ENCODE assay signal across 25 mouse cellular contexts in genomic region chr9:45170150-45170549, GRCm38 (mm10). TPM values are rescaled to one million over a fixed set of nuclear protein-coding genes. Genes with fewer than 3 reads are reported as not detected.
A peak's percentile ranks its signal among the peaks of the same experiment; 100 is the strongest.
DNase-seq lines count a peak whose midpoint lies in the region.
"Had no signal": no experiment of that assay in that cellular context is flagged by ENCODE, and none has a peak within 500 bp of the region (broad histone marks: within the 10 kb centered on the region; RNA-seq: fewer than 3 reads in every experiment).

No protein-coding gene starts in this region.

- DNase-seq in left cerebral cortex, adult 18-20 months (ENCODE audit: low spot score in 2 of 2) = peak; percentile 49 to 74
- DNase-seq in left cerebral cortex, adult 11 months (ENCODE audit: low spot score) = no peak
- DNase-seq in brain, adult 2 months (ENCODE audit: low read depth, low spot score) = peak; percentile 77
- peak; percentile 58 to 88 for DNase-seq in frontal cortex, postnatal 36 days (ENCODE audit: low spot score in 2 of 2)
- peak; percentile 42 to 76 for DNase-seq in right cerebral cortex, postnatal 36 days (ENCODE audit: low spot score in 2 of 2)
- no peak for DNase-seq in thymus, postnatal 4 days
- no peak for DNase-seq in adipocyte (ENCODE audit: low spot score)
- DNase-seq: adrenal gland, adult 2 months; adrenal gland, postnatal 36 days; cerebellum, adult 8-10 months; cerebellum, postnatal 25 days; gastrocnemius, postnatal 10 days; kidney, adult 18-20 months; kidney, postnatal 36 days; lung, embryonic 14.5 days; lung, postnatal 14 days; midbrain, embryonic 14.5 days; retina, postnatal 1 day; thymus, adult 18-20 months; thymus, postnatal 25 days had no signal

RNA-seq across cellular contexts. Expression of gene BC049352, which starts 11.7 kb away (rescaled TPM):
- total RNA-seq in left cerebral cortex, adult 18-20 months (2021) = 1 to 10 TPM in 1 of 2 experiments, under 1 TPM in 1; 0.84 to 1.3 TPM
- total RNA-seq: gastrocnemius, postnatal 10 days; heart, postnatal 25 days had no signal

RNA-seq across cellular contexts. Expression of gene Scn4b, which starts 32.0 kb away (rescaled TPM):
- total RNA-seq in left cerebral cortex, adult 18-20 months (2021) = 10 to 100 TPM; 87.0 to 91.4 TPM
- total RNA-seq: monocyte, adult 5-6 weeks had no signal

RNA-seq across cellular contexts. Expression of gene Tmprss4, which starts 33.7 kb away (rescaled TPM):
- under 1 TPM in 1 of 2 experiments, not detected in 1; 0.28 TPM for total RNA-seq in left cerebral cortex, adult 18-20 months (2021)
- total RNA-seq: adrenal gland, adult 2 months; adrenal gland, postnatal 36 days; gastrocnemius, postnatal 10 days; heart, postnatal 25 days; layer of hippocampus, adult 2 months; layer of hippocampus, postnatal 25 days; monocyte, adult 5-6 weeks had no signal

RNA-seq across cellular contexts. Expression of gene Scn2b, which starts 52.6 kb away (rescaled TPM):
- 100 to 1,000 TPM; 267 to 274 TPM for total RNA-seq in left cerebral cortex, adult 18-20 months (2021)
- total RNA-seq: liver, adult 2 months had no signal

Comparison
In these comparisons a context has a peak if more than half of its experiments do, and no peak if none do; other contexts are left out.
1. DNase-seq: peak in left cerebral cortex, adult 18-20 months (2 of 2), brain, adult 2 months (single experiment), frontal cortex, postnatal 36 days (2 of 2) and right cerebral cortex, postnatal 36 days (2 of 2); none in left cerebral cortex, adult 11 months (single experiment), thymus, postnatal 4 days (single experiment) and adipocyte (single experiment).